8 mouse cellular contexts compared by ENCODE assay signal in the genomic region with DNA sequence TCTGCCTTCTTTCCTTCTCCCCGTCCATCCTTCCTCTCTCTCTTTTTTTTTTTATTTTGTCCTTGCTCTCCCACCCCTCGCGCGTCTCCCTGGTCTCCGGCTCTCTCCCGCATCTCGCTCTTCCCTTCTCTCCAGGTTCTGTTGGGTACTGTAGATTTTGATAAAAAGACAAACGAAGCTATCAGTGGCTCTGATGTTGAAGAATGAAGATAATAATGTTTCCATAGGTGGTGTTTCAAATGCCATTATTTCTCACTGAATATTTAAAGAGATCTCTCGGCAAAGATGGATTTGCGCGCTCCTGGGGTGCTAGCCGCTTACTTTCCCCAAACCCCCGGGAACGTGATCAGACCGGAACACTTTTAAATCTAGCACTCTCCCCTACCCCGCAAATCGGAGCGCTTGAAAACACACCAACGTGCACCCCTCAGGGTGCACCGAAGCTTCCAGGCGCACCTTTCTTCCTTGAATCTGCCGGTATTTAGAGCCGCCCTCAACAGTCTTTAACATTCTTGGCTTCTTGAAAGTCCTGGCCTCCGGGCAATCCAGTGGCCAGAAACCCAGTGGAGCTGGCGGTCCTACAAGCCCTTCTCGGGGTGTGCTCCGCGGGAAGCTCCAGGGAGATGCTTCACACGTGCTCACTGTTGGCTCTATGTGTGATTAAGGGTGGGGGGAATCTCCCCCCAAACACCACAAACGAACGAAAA. TPM values are rescaled to one million over a fixed set of nuclear protein-coding genes. Genes with fewer than 3 reads are reported as not detected.
DNase-seq lines count a peak whose midpoint lies in the region; ATAC-seq and TF ChIP-seq lines count a peak whose summit lies in the region.

No protein-coding gene starts in this region.

- no peaks in the 10 kb centered on the region for H3K9me3 ChIP-seq in ES-Bruce4 (replicated peaks; ENCODE audit: control insufficient read depth, insufficient read depth, low read length, poor library complexity, severe bottlenecking)
- no peaks in the 10 kb centered on the region for H3K9me3 ChIP-seq in hindbrain, embryonic 14.5 days (ENCODE audit: control insufficient read depth, low read length)
- no peaks in the 10 kb centered on the region for H3K9me3 ChIP-seq in liver, embryonic 15.5 days (replicated peaks)

- peaks cover 3% of the 10 kb centered on the region for H3K4me1 ChIP-seq in ES-Bruce4 (ENCODE audit: control insufficient read depth, insufficient read depth, low read length)
- no peaks in the 10 kb centered on the region for H3K4me1 ChIP-seq in cortical plate, adult 2 months (ENCODE audit: control insufficient read depth, insufficient read depth, low read length)
- H3K4me1 ChIP-seq in hindbrain, embryonic 14.5 days (replicated peaks; ENCODE audit: control insufficient read depth, insufficient read depth, low read length), result peaks cover 17% of the 10 kb centered on the region; the same call in 1 of the 2 replicates
- no peaks in the 10 kb centered on the region for H3K4me1 ChIP-seq in liver, embryonic 15.5 days (replicated peaks)

- WGBS in hindbrain, embryonic 14.5 days, result under 1% methylated on average over 31 of the region's 31 CpGs
- WGBS in liver, embryonic 15.5 days (ENCODE audit: insufficient replicate concordance), result under 1% methylated on average over 31 of the region's 31 CpGs

- peak overlapping the region; percentile 79 for H3K27ac ChIP-seq in ES-Bruce4 (ENCODE audit: insufficient read depth, low read length)
- H3K27ac ChIP-seq in cortical plate, adult 2 months (ENCODE audit: insufficient read depth, low read length), result peak overlapping the region; percentile 94
- peak overlapping the region; percentile 90 for H3K27ac ChIP-seq in hindbrain, embryonic 14.5 days
- no peak overlapping the region for H3K27ac ChIP-seq in liver, embryonic 15.5 days (replicated peaks)

- no peak for TF ChIP-seq CTCF in ES-Bruce4 (IDR thresholded peaks at IDR 0.05; ENCODE audit: low read depth, low read length)
- no peak for TF ChIP-seq CTCF in cortical plate, adult 2 months (IDR thresholded peaks at IDR 0.05; ENCODE audit: extremely low read depth, insufficient read depth, low read length)

- no peak for ATAC-seq in hindbrain, embryonic 14.5 days (ENCODE audit: low FRiP score)
- ATAC-seq in liver, embryonic 15.5 days (ENCODE audit: insufficient read depth), result no peak
- ATAC-seq in activated CD4-positive, CD25-positive, alpha-beta regulatory T cell, adult 4 months, result no peak

- H3K27me3 ChIP-seq in ES-Bruce4 (ENCODE audit: control insufficient read depth, insufficient read depth, low read length, poor library complexity, severe bottlenecking), result no peaks in the 10 kb centered on the region
- peaks cover 48% of the 10 kb centered on the region for H3K27me3 ChIP-seq in hindbrain, embryonic 14.5 days (ENCODE audit: control insufficient read depth, insufficient read depth, low read length)
- H3K27me3 ChIP-seq in liver, embryonic 15.5 days, result peaks cover 99% of the 10 kb centered on the region

- TF ChIP-seq POLR2A in ES-Bruce4 (IDR thresholded peaks at IDR 0.05; ENCODE audit: insufficient read depth, low read length), result no peak
- TF ChIP-seq POLR2A in cortical plate, adult 2 months (IDR thresholded peaks at IDR 0.05; ENCODE audit: extremely low read depth, insufficient read depth, low read length), result no peak

- H3K4me2 ChIP-seq in hindbrain, embryonic 14.5 days (replicated peaks), result peak overlapping the region; percentile 82
- H3K4me2 ChIP-seq in liver, embryonic 15.5 days, result peak overlapping the region; percentile 54

- H3K4me3 ChIP-seq in ES-Bruce4 (ENCODE audit: low read depth, low read length), result peak overlapping the region; percentile 90
- H3K4me3 ChIP-seq in cortical plate, adult 2 months (ENCODE audit: insufficient read depth, low read length), result peak overlapping the region; percentile 69
- peak overlapping the region; percentile 54 for H3K4me3 ChIP-seq in hindbrain, embryonic 14.5 days (replicated peaks; ENCODE audit: low read length)
- H3K4me3 ChIP-seq in liver, embryonic 15.5 days (replicated peaks), result peak overlapping the region; percentile 52; the same call in 1 of the 2 replicates

- H3K36me3 ChIP-seq in ES-Bruce4 (ENCODE audit: control insufficient read depth, insufficient read depth, low read length, poor library complexity, severe bottlenecking), result peaks cover 25% of the 10 kb centered on the region
- H3K36me3 ChIP-seq in hindbrain, embryonic 14.5 days (replicated peaks; ENCODE audit: control insufficient read depth, insufficient read depth), result no peaks in the 10 kb centered on the region
- H3K36me3 ChIP-seq in liver, embryonic 15.5 days (replicated peaks), result no peaks in the 10 kb centered on the region

- no peak for DNase-seq in hindbrain, embryonic 14.5 days (ENCODE audit: low spot score)
- DNase-seq in lung, postnatal 36 days, result no peak
- DNase-seq in cerebellum, postnatal 4 days (ENCODE audit: low spot score in 2 of 2), result no peak
- no peak for DNase-seq in adrenal gland, postnatal 14 days

- peak overlapping the region; percentile 100 for H3K9ac ChIP-seq in ES-Bruce4 (ENCODE audit: low read depth, poor library complexity, severe bottlenecking)
- H3K9ac ChIP-seq in hindbrain, embryonic 14.5 days, result peak overlapping the region; percentile 75
- no peak overlapping the region for H3K9ac ChIP-seq in liver, embryonic 15.5 days

- no peak for TF ChIP-seq EP300 in ES-Bruce4 (IDR thresholded peaks at IDR 0.05; ENCODE audit: insufficient read depth, low read depth, low read length)

RNA-seq across cellular contexts. Expression of a gene that starts 0.7 kb away (rescaled TPM):
- 58.9 and 60.4 TPM in 2 replicates for polyA plus RNA-seq in ES-Bruce4 (2011; ENCODE audit: insufficient read depth, insufficient read length, low read depth, missing spikeins)
- polyA plus RNA-seq in cortical plate, adult 2 months (2012; rRNA removed), result 11.7 and 12.5 TPM in 2 replicates
- 9.7 and 9.9 TPM in 2 replicates for polyA plus RNA-seq in hindbrain, embryonic 14.5 days (2014; fragmentation: Nextera tagmentation; extraction: Ambion mirVana)
- polyA plus RNA-seq in liver, embryonic 15.5 days (2015; fragmentation: Nextera tagmentation; extraction: Ambion mirVana), result 0.99 and 1.0 TPM in 2 replicates
- polyA plus RNA-seq in activated CD4-positive, CD25-positive, alpha-beta regulatory T cell, adult 4 months (2017; shearing (Covaris generic)), result not detected
- total RNA-seq in adrenal gland, postnatal 14 days (2021), result 0.26 and 2.9 TPM in 2 replicates
